Mouse (Mus musculus) heart, embryonic 13.5 days (tissue): Measurements from ENCODE around the gene Ggt6. TPM values are rescaled to one million over a fixed set of nuclear protein-coding genes. Genes with fewer than 3 reads are reported as not detected.
A peak's percentile ranks its signal among the peaks of the same experiment; 100 is the strongest.

Experiments
- ATAC-seq: fragments of 200-750 bp; cut with Nextera tagmentation; 2 replicates; pipeline ENCODE4 v1.8.0; 2017; ENCODE audit warnings: moderate TSS enrichment; ENCODE audit not compliant: insufficient number of reproducible peaks, low FRiP score, low TSS enrichment; ENCODE audit errors: extremely low read depth
- H3K27ac ChIP-seq: fragments of 300-500 bp; sonication (generic); replicated peaks from 2 replicates; pipeline ENCODE4 v1.5.1; 2015; ENCODE audit warnings: moderate library complexity, mild to moderate bottlenecking, inconsistent platforms
- H3K27me3 ChIP-seq: fragments of 300-500 bp; sonication (generic); replicated peaks from 2 replicates; pipeline ENCODE4 v1.6.1; 2015; ENCODE audit warnings: mild to moderate bottlenecking, inconsistent platforms
- H3K36me3 ChIP-seq: fragments of 300-500 bp; sonication (generic); 2 replicates; pipeline ENCODE4 v1.6.1; 2015; ENCODE audit warnings: mild to moderate bottlenecking, inconsistent platforms
- H3K4me1 ChIP-seq: fragments of 300-500 bp; sonication (generic); 2 replicates; pipeline ENCODE4 v1.6.1; 2015; ENCODE audit warnings: inconsistent platforms
- H3K4me2 ChIP-seq: fragments of 300-500 bp; sonication (generic); 2 replicates; pipeline ENCODE4 v1.6.1; 2015; ENCODE audit warnings: inconsistent platforms, mild to moderate bottlenecking, moderate library complexity
- H3K4me3 ChIP-seq: fragments of 300-500 bp; sonication (generic); 2 replicates; pipeline ENCODE4 v1.5.1; 2015; ENCODE audit warnings: moderate library complexity, mild to moderate bottlenecking, inconsistent platforms
- H3K9ac ChIP-seq: fragments of 300-500 bp; sonication (generic); 2 replicates; pipeline ENCODE4 v1.6.1; 2015; ENCODE audit warnings: inconsistent platforms, mild to moderate bottlenecking, moderate library complexity
- H3K9me3 ChIP-seq: fragments of 300-500 bp; sonication (generic); 2 replicates; pipeline ENCODE4 v1.6.1; 2016; ENCODE audit warnings: inconsistent platforms
- WGBS: fragments of 180-500 bp; shearing (Covaris S2); methylation state at CpG from one replicate; pipeline ENCODE4 v1.1.7; 2015; ENCODE audit warnings: mixed read lengths; 5-methylcytosine and 5-hydroxymethylcytosine counted together
- polyA plus RNA-seq: library from polyadenylated mRNA; unstranded; fragments of >200 nt; fragmentation: Nextera tagmentation; extraction: Ambion mirVana; gene quantifications from 2 replicates; pipeline ENCODE4 v1.2.1, GENCODE M21; 2015

Ggt6 gene
- polyA plus RNA-seq, 1 experiment from 2014 or later: not detected

DNA sequence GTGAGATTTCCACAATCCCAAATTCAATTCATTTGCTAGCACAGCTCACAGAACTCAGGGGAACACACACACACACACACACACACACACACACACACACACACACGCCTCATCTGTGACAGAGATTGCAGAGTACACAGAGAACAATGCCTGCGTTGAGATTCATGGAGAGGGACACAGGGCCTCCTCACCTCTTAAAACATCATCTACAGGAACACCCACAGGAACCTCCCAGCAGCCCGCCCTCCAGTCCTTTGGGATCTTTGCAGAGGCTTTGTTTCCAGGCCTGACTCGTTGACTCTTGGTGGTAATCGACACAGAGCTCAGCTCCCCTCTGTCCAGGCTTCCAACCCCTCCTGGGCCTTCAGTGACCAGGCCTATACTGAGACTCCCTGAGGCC, 41.9 kb downstream of the Ggt6 start:
- Histone ChIP-seq H3K27ac (peak overlapping the region; percentile 70), H3K36me3 (no peaks in the 10 kb centered on the region), H3K9me3 (no peaks in the 10 kb centered on the region), H3K9ac (no peak overlapping the region), H3K4me1 (peaks cover 61% of the 10 kb centered on the region), H3K4me2 (no peak overlapping the region), H3K27me3 (no peaks in the 10 kb centered on the region), H3K4me3 (no peak overlapping the region)
- WGBS: 36% methylated on average over 5 of the region's 5 CpGs
- no peak for ATAC-seq

DNA sequence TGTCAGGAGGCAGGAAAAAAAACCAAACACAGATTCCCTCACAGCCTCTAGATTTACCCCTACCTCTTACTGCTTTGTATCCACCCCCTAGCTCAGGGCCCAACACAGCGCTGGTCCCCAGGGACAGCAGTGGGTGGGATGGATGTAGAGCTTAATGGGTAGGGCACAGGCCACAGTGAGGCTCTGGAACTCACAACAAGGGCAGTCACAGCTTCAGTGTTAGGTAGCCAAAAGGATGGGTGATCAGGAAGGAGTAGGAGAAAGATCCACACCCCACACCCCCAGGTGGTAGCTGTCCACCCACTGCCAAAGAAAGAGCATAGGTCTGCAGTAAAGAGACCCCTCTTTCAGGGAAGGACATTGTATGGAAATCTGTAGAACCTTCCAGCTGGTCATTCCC, 42.3 kb downstream of the Ggt6 start:
- Histone ChIP-seq H3K36me3 (no peaks in the 10 kb centered on the region), H3K4me2 (no peak overlapping the region), H3K4me1 (peaks cover 66% of the 10 kb centered on the region), H3K4me3 (no peak overlapping the region), H3K27ac (peak overlapping the region; percentile 70), H3K9ac (no peak overlapping the region; the same call in 1 of the 2 replicates), H3K9me3 (no peaks in the 10 kb centered on the region), H3K27me3 (no peaks in the 10 kb centered on the region)
- 92% methylated on average over 1 of the region's 1 CpGs for WGBS
- ATAC-seq: no peak

DNA sequence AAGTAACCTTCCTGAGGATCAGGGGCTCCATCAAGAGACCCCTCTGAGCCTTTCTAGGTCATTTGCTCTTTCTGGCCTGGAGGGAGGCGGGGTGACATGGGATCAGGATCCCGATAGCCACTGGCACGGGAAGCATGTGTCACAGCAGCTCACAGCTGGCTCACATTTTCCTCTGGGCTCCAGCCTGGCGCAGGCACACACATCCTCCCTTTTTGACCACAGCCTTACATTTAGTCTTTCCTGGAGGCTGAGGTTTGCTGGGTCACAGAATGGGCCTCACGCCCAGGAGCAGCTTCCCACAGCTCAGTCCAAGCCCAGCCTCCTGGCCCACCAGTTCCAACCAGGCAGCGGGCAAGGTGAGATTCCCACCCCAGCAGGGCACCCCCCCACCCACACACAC, 42.9 kb downstream of the Ggt6 start:
- no peak for ATAC-seq
- H3K27ac ChIP-seq: peak overlapping the region; percentile 70

DNA sequence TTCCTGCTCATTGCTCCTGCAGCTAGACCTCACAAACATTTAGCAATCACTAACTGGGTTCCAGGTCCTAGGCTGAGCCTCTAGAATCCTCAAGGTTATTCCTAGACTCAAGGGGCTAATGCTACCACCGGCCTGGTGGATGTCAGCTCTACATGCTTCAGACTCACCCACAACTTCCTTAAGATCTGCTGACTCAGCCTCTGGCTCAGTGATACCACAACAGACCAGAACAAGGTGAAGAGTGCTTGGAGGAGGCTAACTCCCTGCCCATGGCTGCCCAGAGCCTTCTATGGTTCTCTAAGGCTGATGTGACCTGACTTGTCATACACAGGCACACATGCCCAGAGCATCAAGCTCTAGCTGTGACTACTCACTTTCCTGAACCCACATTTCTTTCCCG, 44.2 kb downstream of the Ggt6 start:
- WGBS: 58% methylated on average over 2 of the region's 2 CpGs
- Histone ChIP-seq H3K27ac (no peak overlapping the region), H3K4me2 (no peak overlapping the region), H3K4me3 (no peak overlapping the region), H3K9ac (no peak overlapping the region), H3K27me3 (no peaks in the 10 kb centered on the region), H3K9me3 (no peaks in the 10 kb centered on the region), H3K36me3 (no peaks in the 10 kb centered on the region), H3K4me1 (peaks cover 70% of the 10 kb centered on the region)
- ATAC-seq: no peak

More for the DNA sequence above, 42.9 kb downstream of the Ggt6 start:
- 48% methylated on average over 6 of the region's 6 CpGs for WGBS
- H3K9ac ChIP-seq: no peak overlapping the region; the same call in 1 of the 2 replicates
- H3K36me3 ChIP-seq: no peaks in the 10 kb centered on the region
- no peak overlapping the region for H3K4me3 ChIP-seq
- H3K4me2 ChIP-seq: no peak overlapping the region
- peaks cover 72% of the 10 kb centered on the region for H3K4me1 ChIP-seq
- no peaks in the 10 kb centered on the region for H3K9me3 ChIP-seq
- H3K27me3 ChIP-seq: no peaks in the 10 kb centered on the region

DNA sequence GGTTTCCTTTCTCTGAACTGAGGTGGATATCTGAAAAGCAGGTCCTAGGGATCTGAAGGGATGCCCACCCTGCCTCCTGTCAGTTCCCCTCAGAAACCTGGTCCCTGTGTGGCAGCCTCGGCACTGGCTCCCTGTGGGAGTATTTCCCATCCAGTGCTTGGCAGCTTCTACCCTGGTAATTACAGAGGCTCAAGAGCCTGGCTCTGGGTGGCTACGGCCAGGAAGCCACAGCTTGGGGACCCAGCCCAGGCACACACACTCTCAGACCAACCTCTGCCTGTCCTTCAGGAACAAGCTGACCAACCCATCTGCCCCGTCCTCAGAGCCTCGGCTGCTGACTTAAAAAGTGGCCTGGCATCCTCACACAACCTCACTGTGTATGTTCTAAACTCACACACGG, 46.0 kb downstream of the Ggt6 start:
- Histone ChIP-seq H3K4me1 (peaks cover 65% of the 10 kb centered on the region), H3K27ac (0 out of 2 replicates have a peak overlapping the region, but pooled peaks have one; percentile 2), H3K27me3 (peaks cover 7% of the 10 kb centered on the region; the same call in 1 of the 2 replicates), H3K4me3 (no peak overlapping the region), H3K4me2 (no peak overlapping the region), H3K9ac (no peak overlapping the region), H3K36me3 (no peaks in the 10 kb centered on the region), H3K9me3 (no peaks in the 10 kb centered on the region)
- no peak for ATAC-seq
- WGBS: 72% methylated on average over 5 of the region's 5 CpGs

DNA sequence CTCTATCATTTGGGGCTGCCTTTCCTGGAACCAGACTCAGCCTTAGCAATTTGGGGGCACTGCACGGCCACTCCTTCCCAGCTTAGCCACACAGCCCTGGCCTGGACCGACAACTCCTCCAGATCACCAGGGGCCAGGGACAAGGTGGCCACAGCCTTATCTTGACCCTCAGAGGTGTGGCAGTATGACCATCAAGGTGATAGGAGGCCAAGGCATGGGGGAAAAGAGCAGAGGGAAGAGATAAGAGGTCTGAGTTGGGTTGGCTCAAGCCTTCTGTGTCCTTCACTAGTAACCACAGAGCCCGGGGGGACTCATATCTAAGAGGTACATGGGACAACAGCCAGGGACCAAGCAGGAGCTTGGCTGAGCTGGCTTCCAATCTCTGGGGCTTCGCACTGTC, 46.6 kb downstream of the Ggt6 start:
- Histone ChIP-seq H3K4me1 (peaks cover 63% of the 10 kb centered on the region), H3K36me3 (no peaks in the 10 kb centered on the region), H3K9me3 (no peaks in the 10 kb centered on the region), H3K9ac (no peak overlapping the region), H3K4me2 (peak overlapping the region; percentile 10; the same call in 1 of the 2 replicates), H3K27ac (no peak overlapping the region), H3K27me3 (peaks cover 12% of the 10 kb centered on the region), H3K4me3 (no peak overlapping the region)
- 0 out of 2 replicates have a peak, but pooled peaks have one; percentile 19 for ATAC-seq
- 40% methylated on average over 4 of the region's 4 CpGs for WGBS

DNA sequence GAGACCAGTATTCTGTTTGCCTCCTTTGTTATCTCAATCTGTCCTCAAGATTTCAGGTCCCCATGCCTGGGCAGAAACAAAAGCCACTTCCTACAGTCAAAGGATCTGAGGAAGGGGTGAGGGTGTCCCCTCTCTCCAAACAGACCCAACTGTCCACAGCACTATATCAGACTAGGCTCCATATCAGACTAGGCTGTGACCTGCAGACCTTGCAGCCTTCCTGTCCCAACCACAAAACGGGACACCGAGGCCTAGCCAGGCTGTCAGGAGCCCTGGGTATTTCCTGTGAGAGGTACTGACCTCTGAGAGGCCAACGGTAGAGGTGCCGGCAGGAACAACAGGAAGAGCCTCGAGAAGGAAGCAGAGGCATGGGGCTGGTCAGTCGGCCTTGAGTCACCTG, 49.2 kb downstream of the Ggt6 start:
- Histone ChIP-seq H3K9ac (no peak overlapping the region), H3K9me3 (no peaks in the 10 kb centered on the region), H3K27me3 (peaks cover 38% of the 10 kb centered on the region), H3K4me2 (no peak overlapping the region), H3K4me3 (no peak overlapping the region), H3K36me3 (no peaks in the 10 kb centered on the region), H3K27ac (no peak overlapping the region), H3K4me1 (peaks cover 65% of the 10 kb centered on the region)
- no peak for ATAC-seq
- 37% methylated on average over 6 of the region's 6 CpGs for WGBS

DNA sequence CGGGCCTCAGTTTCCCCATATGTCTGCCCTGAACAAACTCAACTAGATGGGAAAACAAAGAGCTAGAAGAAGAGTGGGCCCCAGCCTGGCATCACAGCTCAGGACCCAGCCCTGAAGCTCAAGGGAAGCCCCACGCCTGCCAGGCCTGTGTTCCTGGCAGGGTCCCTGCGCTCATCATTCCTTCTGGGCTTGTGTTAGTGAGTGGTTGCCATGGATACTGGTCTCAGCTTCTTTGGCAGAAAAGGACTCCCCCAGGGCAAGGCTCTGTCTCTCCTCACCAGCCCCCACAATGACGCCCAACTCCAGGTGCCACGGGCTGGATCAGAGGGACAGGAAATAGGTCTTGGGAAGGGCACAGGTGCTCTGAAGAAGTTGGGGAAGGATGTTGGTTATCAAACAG, 49.8 kb downstream of the Ggt6 start:
- ATAC-seq: no peak
- H3K9me3 ChIP-seq: no peaks in the 10 kb centered on the region
- no peak overlapping the region for H3K4me2 ChIP-seq
- H3K4me3 ChIP-seq: no peak overlapping the region
- H3K36me3 ChIP-seq: no peaks in the 10 kb centered on the region
- H3K27me3 ChIP-seq: peaks cover 43% of the 10 kb centered on the region
- no peak overlapping the region for H3K27ac ChIP-seq
- peaks cover 65% of the 10 kb centered on the region for H3K4me1 ChIP-seq
- no peak overlapping the region for H3K9ac ChIP-seq
- 58% methylated on average over 5 of the region's 5 CpGs for WGBS

DNA sequence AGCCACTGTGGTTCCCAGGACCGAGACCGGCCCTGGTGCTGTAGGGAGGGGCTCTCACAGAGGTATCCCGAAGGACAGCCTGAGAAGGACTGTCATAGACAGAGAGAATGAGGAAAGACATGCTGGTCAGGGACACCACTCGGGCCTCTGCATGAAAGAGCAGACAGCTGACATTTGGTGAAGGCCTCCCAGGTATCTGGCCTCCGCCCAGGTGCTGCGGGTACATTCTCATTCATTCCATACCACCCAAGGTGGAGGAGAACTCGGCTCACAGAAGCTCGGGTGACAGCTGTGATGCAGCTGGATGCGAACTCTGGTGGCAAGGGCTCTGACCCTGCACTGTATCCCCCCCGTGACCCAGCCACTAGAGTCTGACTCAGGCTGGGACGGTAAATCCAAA, 50.6 kb downstream of the Ggt6 start:
- WGBS: 64% methylated on average over 11 of the region's 11 CpGs
- Histone ChIP-seq H3K4me1 (peaks cover 67% of the 10 kb centered on the region), H3K27me3 (peaks cover 51% of the 10 kb centered on the region), H3K4me2 (no peak overlapping the region), H3K4me3 (no peak overlapping the region), H3K27ac (no peak overlapping the region), H3K36me3 (no peaks in the 10 kb centered on the region), H3K9me3 (no peaks in the 10 kb centered on the region), H3K9ac (no peak overlapping the region)
- ATAC-seq: no peak

DNA sequence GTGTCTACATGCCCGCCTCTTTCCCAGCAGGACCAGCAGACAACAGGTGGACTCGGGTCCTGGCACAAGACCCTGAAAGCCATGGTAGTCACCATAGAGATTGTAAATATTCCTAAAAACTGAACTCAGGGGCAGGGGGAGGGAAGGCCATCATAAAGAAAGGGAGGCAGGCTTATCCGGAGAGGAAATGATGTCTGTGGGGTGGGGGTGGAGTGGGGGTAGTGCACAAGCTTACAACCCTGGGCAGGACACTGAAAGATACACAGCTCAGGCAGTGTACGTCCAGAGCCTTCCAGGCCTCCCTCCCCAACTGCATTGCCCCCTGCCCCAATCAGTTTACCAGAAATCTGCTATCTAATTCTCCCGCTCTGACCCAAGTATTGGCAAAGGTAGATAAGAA, 51.8 kb downstream of the Ggt6 start:
- Histone ChIP-seq H3K9me3 (no peaks in the 10 kb centered on the region), H3K27me3 (peaks cover 62% of the 10 kb centered on the region), H3K9ac (no peak overlapping the region), H3K27ac (0 out of 2 replicates have a peak overlapping the region, but pooled peaks have one; percentile 20), H3K36me3 (no peaks in the 10 kb centered on the region), H3K4me2 (peak overlapping the region; percentile 90), H3K4me3 (no peak overlapping the region), H3K4me1 (peaks cover 57% of the 10 kb centered on the region)
- WGBS: 48% methylated on average over 5 of the region's 5 CpGs
- no peak for ATAC-seq

DNA sequence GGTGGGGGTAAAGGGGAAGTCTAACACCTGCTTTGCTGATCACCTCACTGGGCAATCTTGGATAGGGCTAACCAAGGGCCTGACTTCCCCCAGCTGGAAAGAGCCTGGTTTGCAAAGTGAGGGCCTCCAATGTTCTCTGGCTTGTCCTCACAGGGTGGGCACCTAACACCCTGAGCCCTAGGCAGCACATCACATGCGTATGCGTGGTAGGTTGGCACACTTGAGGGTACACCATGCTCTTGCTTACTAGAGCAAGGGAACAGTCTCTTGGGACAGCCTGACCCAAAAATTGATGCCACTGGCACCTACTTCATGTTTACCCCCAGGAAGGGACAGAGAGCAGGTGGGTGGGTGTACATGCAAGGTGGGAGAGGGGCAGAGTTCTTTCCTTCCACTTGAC, 52.4 kb downstream of the Ggt6 start:
- peak overlapping the region; percentile 83 for H3K9ac ChIP-seq
- 0 out of 2 replicates have a peak overlapping the region, but pooled peaks have one; percentile 12 for H3K27ac ChIP-seq
- WGBS: 80% methylated on average over 2 of the region's 2 CpGs
- peak overlapping the region; percentile 90 for H3K4me2 ChIP-seq
- H3K36me3 ChIP-seq: no peaks in the 10 kb centered on the region
- H3K4me3 ChIP-seq: peak overlapping the region; percentile 71
- peaks cover 51% of the 10 kb centered on the region for H3K4me1 ChIP-seq
- H3K27me3 ChIP-seq: peaks cover 67% of the 10 kb centered on the region
- no peaks in the 10 kb centered on the region for H3K9me3 ChIP-seq
- no peak for ATAC-seq
